Mouse (Mus musculus): ENCODE measurements around the gene 1700034J05Rik.

DNA sequence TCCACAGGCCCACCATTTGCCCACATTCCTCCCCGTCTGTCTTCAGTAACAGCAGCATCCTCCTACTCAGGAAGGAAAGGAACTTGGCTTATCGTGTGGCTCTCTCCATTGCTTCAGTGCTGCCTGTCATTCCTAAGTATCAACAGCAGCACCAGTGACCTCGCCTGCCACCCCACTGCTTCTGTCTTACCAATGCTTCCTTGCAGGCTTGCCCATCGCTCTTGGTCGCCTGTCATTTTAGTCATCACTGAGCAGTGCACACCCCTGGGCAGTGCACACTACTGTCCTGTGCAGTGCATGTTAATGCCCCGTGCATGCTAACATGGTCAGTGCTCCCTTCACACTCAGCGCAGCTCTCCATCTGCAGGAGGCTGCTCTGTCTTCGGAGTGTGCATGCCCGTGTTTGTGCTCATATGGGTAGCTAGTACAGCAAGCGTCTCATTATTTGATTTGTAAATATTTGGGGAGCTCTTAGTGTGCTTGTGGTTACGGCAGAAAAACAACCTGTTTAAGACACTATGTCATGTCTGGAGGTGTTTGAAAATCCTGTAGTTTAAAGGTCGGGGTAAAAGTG, 12.3 kb upstream of the 1700034J05Rik start:
- TF ChIP-seq CTCF (conservative IDR thresholded peaks at IDR 0.05 in 1 of 2, IDR thresholded peaks at IDR 0.05 in 1 of 2; ENCODE audit: low read depth in 2 of 2, low read length in 2 of 2) (no peak), ZKSCAN1 (IDR thresholded peaks at IDR 0.05; ENCODE audit: borderline replicate concordance, low read depth, low read length) (no peak), ZMIZ1 (IDR thresholded peaks at IDR 0.05; ENCODE audit: low read depth, low read length) (no peak)

Data from CH12.LX (cell line).